Mouse (Mus musculus) limb, embryonic 14.5 days (tissue): ENCODE measurements around the gene Cyfip1. TPM values are rescaled to one million over a fixed set of nuclear protein-coding genes. Genes with fewer than 3 reads are reported as not detected.

ENCODE experiments used
- ATAC-seq: fragments of 200-750 bp; cut with Nextera tagmentation; 2 replicates; pipeline ENCODE4 v1.8.0; 2017; ENCODE audit warnings: low read depth, moderate number of reproducible peaks, moderate TSS enrichment; ENCODE audit not compliant: low FRiP score
- DNase-seq: peaks from one replicate; pipeline ENCODE4 v3.0.0-alpha.2; 2015; ENCODE audit warnings: low spot score
- H3K27ac ChIP-seq: fragments of 300-500 bp; sonication (generic); replicated peaks from 2 replicates; pipeline ENCODE4 v1.5.1; 2014; ENCODE audit warnings: low read depth, mild to moderate bottlenecking, low read length, moderate library complexity, mixed read lengths
- H3K27me3 ChIP-seq: fragments of 300-500 bp; sonication (generic); 2 replicates; pipeline ENCODE4 v1.6.1; 2014; ENCODE audit warnings: low read length, mixed read lengths; ENCODE audit not compliant: control insufficient read depth, insufficient read depth
- H3K36me3 ChIP-seq: fragments of 300-500 bp; sonication (generic); 2 replicates; pipeline ENCODE4 v1.6.1; 2014; ENCODE audit warnings: mild to moderate bottlenecking, low read length, moderate library complexity, mixed read lengths; ENCODE audit not compliant: control insufficient read depth, insufficient read depth
- H3K4me1 ChIP-seq: fragments of 300-500 bp; sonication (generic); 2 replicates; pipeline ENCODE4 v1.6.1; 2014; ENCODE audit warnings: antibody characterized with exemption, low read length, mixed read lengths; ENCODE audit not compliant: control insufficient read depth, insufficient read depth
- H3K4me2 ChIP-seq: fragments of 300-500 bp; sonication (generic); replicated peaks from 2 replicates; pipeline ENCODE4 v1.6.1; 2014; ENCODE audit warnings: low read depth, mild to moderate bottlenecking, low read length, moderate library complexity; ENCODE audit not compliant: severe bottlenecking
- H3K4me3 ChIP-seq: fragments of 300-500 bp; sonication (generic); replicated peaks from 2 replicates; pipeline ENCODE4 v1.5.1; 2014; ENCODE audit warnings: low read length
- H3K9ac ChIP-seq: fragments of 300-500 bp; sonication (generic); 2 replicates; pipeline ENCODE4 v1.6.1; 2014; ENCODE audit warnings: mild to moderate bottlenecking, low read depth, low read length, moderate library complexity; ENCODE audit not compliant: severe bottlenecking
- H3K9me3 ChIP-seq: fragments of 300-500 bp; sonication (generic); 2 replicates; pipeline ENCODE4 v1.6.1; 2016; ENCODE audit warnings: low read length; ENCODE audit not compliant: control insufficient read depth
- POLR2A ChIP-seq: fragments of 200-500 bp; IDR thresholded peaks from 2 replicates; pipeline ENCODE4 v1.8.0; 2012; ENCODE audit warnings: inconsistent platforms, mild to moderate bottlenecking, moderate library complexity, borderline replicate concordance; ENCODE audit not compliant: insufficient read depth, insufficient read length; ENCODE audit errors: extremely low read depth
- WGBS: fragments of 180-500 bp; shearing (Covaris S2); extraction: QIAGEN DNeasy Blood & Tissue Kit; methylation state at CpG from one replicate; pipeline ENCODE4 v1.1.7; 2014; 5-methylcytosine and 5-hydroxymethylcytosine counted together
- polyA plus RNA-seq, 2 experiments: library from polyadenylated mRNA; depleted of rRNA in 1 of 2; stranded (reverse) in 1 of 2; unstranded in 1 of 2; fragments of >200 nt; fragmentation: Nextera tagmentation in 1 of 2; extraction: Ambion mirVana in 1 of 2; gene quantifications; 2 replicates each; pipeline versions ENCODE4 v1.2.1 to v1.2.3; 2012 to 2014

Cyfip1 gene
- polyA plus RNA-seq (2012; rRNA removed) (53.2 and 55.6 TPM in 2 replicates), polyA plus RNA-seq (2014; fragmentation: Nextera tagmentation; extraction: Ambion mirVana) (115 and 127 TPM in 2 replicates)

GRCm38 (mm10) chr7:55841445-55841844 lies at the start of gene Cyfip1:
Gene Cyfip1 (plus strand): TSS chr7:55841745.
- peak within 1 kb of the TSS; percentile 95 for H3K27ac ChIP-seq
- DNase-seq: no peak
- peak; percentile 9 for ATAC-seq
- peaks cover 12% of the 10 kb centered on the region for H3K4me1 ChIP-seq
- H3K36me3 ChIP-seq: no peaks in the 10 kb centered on the region
- 50% methylated on average over 7 of the region's 7 CpGs for WGBS
- no peak for TF ChIP-seq POLR2A
- peak within 1 kb of the TSS; percentile 87 for H3K4me3 ChIP-seq
- H3K9ac ChIP-seq: peak within 1 kb of the TSS; percentile 96
- peak within 1 kb of the TSS; percentile 77 for H3K4me2 ChIP-seq
- no peaks in the 10 kb centered on the region for H3K27me3 ChIP-seq
- no peaks in the 10 kb centered on the region for H3K9me3 ChIP-seq

DNA sequence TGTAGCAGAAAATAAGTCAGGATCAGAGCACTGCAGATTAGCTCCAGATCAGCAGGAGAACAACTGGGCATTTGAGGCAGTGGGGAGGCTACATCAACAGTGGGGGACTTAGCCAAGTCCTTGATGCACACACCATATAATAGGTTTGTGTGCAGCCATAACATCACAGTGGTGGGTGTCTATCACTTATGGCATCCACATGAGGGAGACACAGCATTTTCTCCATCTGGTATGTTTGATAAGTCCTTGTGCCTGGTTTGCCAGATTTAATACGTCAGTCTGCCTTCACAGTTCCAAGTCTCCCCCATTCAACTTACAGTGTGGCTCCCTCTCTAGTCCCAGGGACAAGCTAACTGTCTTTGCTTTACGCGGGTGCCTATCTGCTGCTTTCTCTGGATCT lies 49.3 kb upstream of the Cyfip1 start:
- no peak for DNase-seq
- no peak overlapping the region for H3K27ac ChIP-seq
- WGBS: 69% methylated on average over 3 of the region's 3 CpGs

GRCm38 (mm10) chr7:55793236-55793951 lies 48.2 kb upstream of the Cyfip1 start:
- ATAC-seq (peak; percentile 38; the same call in 1 of the 2 replicates), DNase-seq (peak; percentile 12)
- H3K36me3 ChIP-seq: peaks cover 24% of the 10 kb centered on the region
- H3K4me1 ChIP-seq: peaks cover 6% of the 10 kb centered on the region
- H3K4me2 ChIP-seq: peak overlapping the region; percentile 53
- peak overlapping the region; percentile 84 for H3K27ac ChIP-seq
- H3K9me3 ChIP-seq: no peaks in the 10 kb centered on the region
- peak overlapping the region; percentile 95 for H3K9ac ChIP-seq
- H3K27me3 ChIP-seq: no peaks in the 10 kb centered on the region
- no peak for TF ChIP-seq POLR2A
- WGBS: 29% methylated on average over 13 of the region's 13 CpGs
- peak overlapping the region; percentile 77 for H3K4me3 ChIP-seq

More for the DNA sequence above, 49.3 kb upstream of the Cyfip1 start:
- Histone ChIP-seq H3K4me3 (no peak overlapping the region), H3K9ac (no peak overlapping the region), H3K27me3 (no peaks in the 10 kb centered on the region), H3K4me1 (peaks cover 6% of the 10 kb centered on the region), H3K36me3 (peaks cover 14% of the 10 kb centered on the region), H3K4me2 (no peak overlapping the region), H3K9me3 (no peaks in the 10 kb centered on the region)
- no peak for TF ChIP-seq POLR2A
- ATAC-seq: no peak

DNA sequence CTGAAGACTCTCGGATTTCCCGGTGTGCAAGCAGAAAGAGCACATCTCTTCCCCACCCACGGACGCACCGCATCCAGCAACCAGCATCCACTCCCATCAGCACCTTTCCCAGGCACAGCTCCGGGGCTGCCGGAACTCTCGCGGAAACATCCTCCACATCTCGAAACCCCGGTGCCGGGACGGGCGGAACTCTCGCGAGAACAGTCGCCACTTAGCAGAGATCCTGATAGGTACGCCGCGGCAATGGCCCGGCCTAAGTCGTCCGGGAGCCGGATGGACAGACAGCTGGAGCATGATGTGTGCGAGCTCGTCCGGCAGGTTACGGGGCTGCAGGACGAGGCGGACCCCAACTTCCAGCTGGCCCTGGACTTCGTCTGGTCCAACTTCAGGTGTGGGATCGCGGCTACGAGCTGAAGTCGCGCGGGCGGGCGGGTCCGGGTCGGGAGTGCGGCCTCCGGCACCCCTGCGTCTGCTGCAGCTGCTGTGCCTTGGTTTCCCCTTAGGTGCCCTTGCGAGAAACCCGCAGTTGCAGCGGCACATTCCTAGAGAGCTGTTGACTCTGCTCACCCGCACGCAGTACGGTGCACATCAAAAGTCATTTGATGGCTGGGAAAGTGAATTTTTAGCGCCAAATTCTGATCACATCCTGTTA lies 47.5 kb upstream of the Cyfip1 start, which contains the start of gene Tubgcp5:
Tubgcp5 (plus strand) TSS at position 203 of the 652 bp plus-strand sequence.
- no peaks in the 10 kb centered on the region for H3K27me3 ChIP-seq
- peak; percentile 97 for DNase-seq
- peak; percentile 96 for TF ChIP-seq POLR2A
- H3K9ac ChIP-seq: peak within 1 kb of the TSS; percentile 95
- peaks cover 29% of the 10 kb centered on the region for H3K36me3 ChIP-seq
- H3K4me3 ChIP-seq: peak within 1 kb of the TSS; percentile 77
- peak within 1 kb of the TSS; percentile 84 for H3K27ac ChIP-seq
- H3K4me2 ChIP-seq: peak within 1 kb of the TSS; percentile 53
- peak; percentile 100 for ATAC-seq
- WGBS: 1% methylated on average over 49 of the region's 51 CpGs
- H3K9me3 ChIP-seq: no peaks in the 10 kb centered on the region
- peaks cover 6% of the 10 kb centered on the region for H3K4me1 ChIP-seq

- peaks cover 3% of the 10 kb centered on the region for H3K4me1 ChIP-seq
- 86% methylated on average over 3 of the region's 3 CpGs for WGBS
- TF ChIP-seq POLR2A: no peak
- no peak overlapping the region for H3K9ac ChIP-seq
- ATAC-seq (no peak), DNase-seq (no peak)
- H3K9me3 ChIP-seq: no peaks in the 10 kb centered on the region
- no peak overlapping the region for H3K4me3 ChIP-seq
- no peaks in the 10 kb centered on the region for H3K27me3 ChIP-seq
- peaks cover 78% of the 10 kb centered on the region for H3K36me3 ChIP-seq
- no peak overlapping the region for H3K27ac ChIP-seq
- no peak overlapping the region for H3K4me2 ChIP-seq
These were observed 41.6 kb upstream of the Cyfip1 start for GRCm38 (mm10) chr7:55799981-55800380.
